Mouse (Mus musculus) regulatory T cell (primary cell): ENCODE data around the gene Tmem198.

Experiments used
- in situ Hi-C: fragments of 300-600 bp; cut with MboI, MseI; formaldehyde crosslinking; loops from one replicate; pipeline ENCODE4 v1.15.1; 2025; ENCODE audit warnings: high pct_unique_total_duplicates

The Tmem198 gene

GRCm38 (mm10) chr1:75516703-75517380, 37.5 kb downstream of the Tmem198 start:
- in situ Hi-C loops = no loop called here

GRCm38 (mm10) chr1:75517984-75518383, 38.7 kb downstream of the Tmem198 start:
- in situ Hi-C loops = no loop called here

GRCm38 (mm10) chr1:75518427-75518826, 39.1 kb downstream of the Tmem198 start:
- in situ Hi-C loops = no loop called here

- in situ Hi-C loops = no loop called here
Measured at GRCm38 (mm10) chr1:75519576-75519975, 40.2 kb downstream of the Tmem198 start.

- in situ Hi-C loops = loop anchor here (5.0 kb wide), 1 partner anchor 44 kb away; the partner anchor contains the start of genes Chpf and Tmem198
Measured at GRCm38 (mm10) chr1:75521321-75522031, 42.1 kb downstream of the Tmem198 start, which contains the start of gene Stk11ip. Stk11ip (plus strand) TSS chr1:75521529.

- in situ Hi-C loops = loop anchor here (5.0 kb wide), 1 partner anchor 47 kb away; the partner anchor contains the start of genes Chpf and Tmem198
Measured at GRCm38 (mm10) chr1:75524679-75525078, 45.3 kb downstream of the Tmem198 start.

GRCm38 (mm10) chr1:75530546-75530945, 51.2 kb downstream of the Tmem198 start:
- in situ Hi-C loops = no loop called here

- in situ Hi-C loops = no loop called here
Measured at GRCm38 (mm10) chr1:75532280-75533172, 53.2 kb downstream of the Tmem198 start.

GRCm38 (mm10) chr1:75533325-75534252, 54.3 kb downstream of the Tmem198 start:
- in situ Hi-C loops = no loop called here
